Mouse (Mus musculus): ENCODE data around the gene Bcor. TPM values are rescaled to one million over a fixed set of nuclear protein-coding genes. Genes with fewer than 3 reads are reported as not detected.

The Bcor gene
- polyA plus RNA-seq, 1 experiment from 2014 or later = 4.0 TPM

DNA sequence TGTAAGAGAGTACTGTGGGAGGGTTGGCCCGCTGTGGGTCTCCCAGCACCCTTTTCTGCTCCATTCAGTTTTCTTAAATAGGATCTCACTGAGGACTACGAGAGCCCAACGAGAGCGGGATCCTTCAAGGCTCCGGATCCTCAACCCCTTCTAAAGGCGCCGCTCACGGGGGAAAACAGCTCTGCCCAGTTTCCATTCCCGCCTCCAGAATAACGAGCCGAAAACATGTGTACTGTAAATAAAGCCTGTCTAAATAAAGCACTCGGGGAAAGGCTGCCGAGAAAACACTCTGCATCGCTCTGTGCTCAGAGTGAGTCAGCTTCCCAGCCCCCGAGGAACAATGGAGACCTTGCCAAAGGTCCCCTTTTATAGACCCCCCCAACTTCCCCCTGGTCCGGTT is 155.7 kb downstream of the Bcor start:
- ATAC-seq (no peak), DNase-seq (no peak)
- Histone ChIP-seq H3K4me1 (ENCODE audit: insufficient read depth) (peaks cover 25% of the 10 kb centered on the region), H3K27ac (ENCODE audit: low read depth) (peak overlapping the region; percentile 92), H3K9me3 (ENCODE audit: low read length) (no peaks in the 10 kb centered on the region), H3K9ac (replicated peaks) (no peak overlapping the region), H3K4me3 (ENCODE audit: low read depth, low read length) (no peak overlapping the region), H3K4me2 (ENCODE audit: low read depth, low read length) (0 out of 2 replicates have a peak overlapping the region, but pooled peaks have one; percentile 75), H3K36me3 (replicated peaks; ENCODE audit: insufficient read depth, low read length) (no peaks in the 10 kb centered on the region), H3K27me3 (ENCODE audit: insufficient read depth, low read length) (peaks cover 14% of the 10 kb centered on the region; the same call in 1 of the 2 replicates)
- WGBS (ENCODE audit: insufficient replicate concordance) = 33% methylated on average over 16 of the region's 16 CpGs
- TF ChIP-seq CTCF (IDR thresholded peaks at IDR 0.05; ENCODE audit: low read depth) = no peak
- TF ChIP-seq EP300 (IDR thresholded peaks at IDR 0.05; ENCODE audit: low read depth) = no peak

DNA sequence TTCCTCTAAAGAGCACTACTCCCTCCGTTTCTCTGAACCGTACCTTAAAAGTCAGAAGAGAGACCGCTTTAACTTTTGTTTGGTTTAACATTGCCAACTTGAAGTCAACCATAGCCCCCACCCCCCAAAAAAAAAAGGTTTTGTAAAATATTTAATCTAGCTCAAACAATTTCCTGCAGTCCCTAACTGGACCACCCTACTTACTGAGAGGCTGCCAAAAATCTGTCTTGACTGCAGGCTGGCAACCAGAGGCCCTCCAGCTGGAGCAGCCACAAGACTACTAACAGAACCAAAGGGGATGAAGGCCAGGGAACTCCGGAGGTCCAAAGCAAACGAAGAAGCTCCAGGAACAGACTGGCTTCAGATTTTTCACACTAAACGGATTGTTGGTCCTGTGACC is 156.2 kb downstream of the Bcor start:
- Histone ChIP-seq H3K4me3 (ENCODE audit: low read depth, low read length) (no peak overlapping the region), H3K4me2 (ENCODE audit: low read depth, low read length) (peak overlapping the region; percentile 63; the same call in 1 of the 2 replicates), H3K36me3 (replicated peaks; ENCODE audit: insufficient read depth, low read length) (no peaks in the 10 kb centered on the region), H3K27ac (ENCODE audit: low read depth) (peak overlapping the region; percentile 92), H3K27me3 (ENCODE audit: insufficient read depth, low read length) (peaks cover 14% of the 10 kb centered on the region; the same call in 1 of the 2 replicates), H3K4me1 (ENCODE audit: insufficient read depth) (peaks cover 25% of the 10 kb centered on the region), H3K9me3 (ENCODE audit: low read length) (no peaks in the 10 kb centered on the region), H3K9ac (replicated peaks) (no peak overlapping the region)
- DNase-seq (no peak), ATAC-seq (no peak)
- 39% methylated on average over 6 of the region's 6 CpGs for WGBS (ENCODE audit: insufficient replicate concordance)
- TF ChIP-seq CTCF (IDR thresholded peaks at IDR 0.05; ENCODE audit: low read depth) = no peak
- no peak for TF ChIP-seq EP300 (IDR thresholded peaks at IDR 0.05; ENCODE audit: low read depth)

DNA sequence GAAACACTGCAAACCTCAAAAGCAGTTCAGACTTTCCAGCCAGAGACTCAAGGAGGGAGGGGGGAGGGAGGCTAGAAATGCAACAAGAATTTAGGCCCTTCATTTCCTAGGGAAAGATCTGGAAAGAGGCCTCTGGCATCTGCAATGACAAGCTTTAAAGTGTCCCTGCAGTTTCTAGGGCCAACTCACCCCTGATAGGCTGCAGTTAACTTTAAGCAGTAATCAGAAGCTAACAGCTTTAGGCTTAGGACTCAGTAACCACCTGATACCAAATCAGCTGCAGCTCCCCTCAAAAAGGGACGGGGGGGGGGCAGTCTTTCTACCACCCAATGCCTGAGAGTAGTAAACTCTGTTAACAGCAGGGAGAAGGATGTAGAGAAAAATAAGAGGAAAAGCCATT is 156.6 kb downstream of the Bcor start:
- no peaks in the 10 kb centered on the region for H3K36me3 ChIP-seq (replicated peaks; ENCODE audit: insufficient read depth, low read length)
- 0 out of 2 replicates have a peak overlapping the region, but pooled peaks have one; percentile 4 for H3K4me3 ChIP-seq (ENCODE audit: low read depth, low read length)
- peaks cover 14% of the 10 kb centered on the region; the same call in 1 of the 2 replicates for H3K27me3 ChIP-seq (ENCODE audit: insufficient read depth, low read length)
- TF ChIP-seq CTCF (IDR thresholded peaks at IDR 0.05; ENCODE audit: low read depth) (no peak), EP300 (IDR thresholded peaks at IDR 0.05; ENCODE audit: low read depth) (peak; percentile 91)
- peak overlapping the region; percentile 41; the same call in 1 of the 2 replicates for H3K9ac ChIP-seq (replicated peaks)
- H3K9me3 ChIP-seq (ENCODE audit: low read length) = no peaks in the 10 kb centered on the region
- H3K4me1 ChIP-seq (ENCODE audit: insufficient read depth) = peaks cover 25% of the 10 kb centered on the region
- no peak for DNase-seq
- 0% methylated on average over 1 of the region's 1 CpGs for WGBS (ENCODE audit: insufficient replicate concordance)
- ATAC-seq = peak; percentile 34
- peak overlapping the region; percentile 63 for H3K4me2 ChIP-seq (ENCODE audit: low read depth, low read length)
- H3K27ac ChIP-seq (ENCODE audit: low read depth) = peak overlapping the region; percentile 92

DNA sequence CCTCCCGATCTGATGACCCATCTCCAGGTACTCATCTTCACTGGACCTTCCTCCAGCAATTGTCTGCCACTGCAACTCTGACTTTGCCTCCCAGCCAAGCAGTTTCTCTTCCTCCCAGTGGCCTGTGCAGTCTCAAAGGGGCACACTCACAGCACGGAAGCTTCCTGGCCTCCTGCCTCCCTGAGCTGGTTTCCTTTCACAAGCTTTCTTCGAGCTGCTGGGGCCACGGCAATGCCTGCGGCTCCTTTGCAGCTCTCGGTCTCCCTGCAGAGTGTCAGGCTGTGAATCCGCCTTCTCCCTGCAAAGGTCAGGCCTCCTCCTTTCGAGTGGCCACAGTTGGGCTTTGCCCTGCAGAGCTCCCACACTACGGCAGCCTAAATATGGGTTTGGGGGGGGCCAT is 157.0 kb downstream of the Bcor start:
- peaks cover 17% of the 10 kb centered on the region; the same call in 1 of the 2 replicates for H3K27me3 ChIP-seq (ENCODE audit: insufficient read depth, low read length)
- no peaks in the 10 kb centered on the region for H3K36me3 ChIP-seq (replicated peaks; ENCODE audit: insufficient read depth, low read length)
- DNase-seq (no peak), ATAC-seq (no peak)
- H3K4me2 ChIP-seq (ENCODE audit: low read depth, low read length) = peak overlapping the region; percentile 63
- 12% methylated on average over 9 of the region's 9 CpGs for WGBS (ENCODE audit: insufficient replicate concordance)
- peaks cover 25% of the 10 kb centered on the region for H3K4me1 ChIP-seq (ENCODE audit: insufficient read depth)
- TF ChIP-seq CTCF (IDR thresholded peaks at IDR 0.05; ENCODE audit: low read depth) = no peak
- no peak for TF ChIP-seq EP300 (IDR thresholded peaks at IDR 0.05; ENCODE audit: low read depth)
- peak overlapping the region; percentile 92 for H3K27ac ChIP-seq (ENCODE audit: low read depth)
- no peaks in the 10 kb centered on the region for H3K9me3 ChIP-seq (ENCODE audit: low read length)
- H3K4me3 ChIP-seq (ENCODE audit: low read depth, low read length) = peak overlapping the region; percentile 4; the same call in 1 of the 2 replicates
- peak overlapping the region; percentile 41; the same call in 1 of the 2 replicates for H3K9ac ChIP-seq (replicated peaks)

DNA sequence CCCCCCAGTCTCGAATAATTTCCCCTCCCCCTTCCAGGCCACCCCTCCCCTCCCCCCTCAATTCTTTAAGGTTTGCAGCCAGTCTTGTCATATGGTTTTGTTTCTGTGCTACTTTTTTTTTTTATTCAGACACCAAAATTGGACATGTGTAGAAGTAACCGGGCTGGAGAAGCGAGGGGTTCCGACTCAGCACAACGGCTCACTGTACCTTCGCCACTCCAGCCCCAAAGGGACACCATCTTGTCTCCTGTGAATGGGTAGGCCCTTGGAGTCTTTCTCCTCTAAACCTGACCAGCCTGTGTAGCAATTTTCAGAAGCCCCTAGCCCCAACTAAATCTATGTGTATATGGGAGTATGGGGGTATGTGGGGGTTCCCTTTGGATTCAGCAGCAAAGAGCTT is 157.6 kb downstream of the Bcor start:
- WGBS (ENCODE audit: insufficient replicate concordance) = 32% methylated on average over 6 of the region's 6 CpGs
- ATAC-seq (no peak), DNase-seq (no peak)
- peaks cover 17% of the 10 kb centered on the region; the same call in 1 of the 2 replicates for H3K27me3 ChIP-seq (ENCODE audit: insufficient read depth, low read length)
- H3K9ac ChIP-seq (replicated peaks) = peak overlapping the region; percentile 41; the same call in 1 of the 2 replicates
- H3K36me3 ChIP-seq (replicated peaks; ENCODE audit: insufficient read depth, low read length) = no peaks in the 10 kb centered on the region
- peak overlapping the region; percentile 92 for H3K27ac ChIP-seq (ENCODE audit: low read depth)
- H3K9me3 ChIP-seq (ENCODE audit: low read length) = no peaks in the 10 kb centered on the region
- H3K4me3 ChIP-seq (ENCODE audit: low read depth, low read length) = no peak overlapping the region
- peak overlapping the region; percentile 63 for H3K4me2 ChIP-seq (ENCODE audit: low read depth, low read length)
- TF ChIP-seq EP300 (IDR thresholded peaks at IDR 0.05; ENCODE audit: low read depth) (no peak), CTCF (IDR thresholded peaks at IDR 0.05; ENCODE audit: low read depth) (no peak)
- H3K4me1 ChIP-seq (ENCODE audit: insufficient read depth) = peaks cover 25% of the 10 kb centered on the region

DNA sequence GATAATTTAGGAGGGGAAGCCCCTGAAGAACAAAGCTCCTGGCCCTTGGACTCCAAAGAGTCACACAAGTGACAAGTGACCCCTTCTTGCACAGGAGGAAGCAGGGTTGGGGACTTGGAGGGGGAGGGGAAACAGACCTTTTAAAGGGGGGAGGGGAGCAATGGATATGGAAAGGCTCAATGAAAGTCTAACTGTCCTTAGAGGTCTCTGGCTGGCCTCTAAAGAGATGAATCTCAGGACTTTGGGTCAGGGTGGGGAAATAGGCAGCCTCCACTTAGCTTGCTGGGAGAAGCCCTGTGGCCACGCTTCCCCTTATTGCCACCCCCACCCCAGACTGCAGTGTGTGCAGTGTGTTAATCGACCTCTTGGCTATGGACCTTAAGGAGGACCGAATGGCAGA is 158.2 kb downstream of the Bcor start:
- Histone ChIP-seq H3K9me3 (ENCODE audit: low read length) (no peaks in the 10 kb centered on the region), H3K4me2 (ENCODE audit: low read depth, low read length) (peak overlapping the region; percentile 63), H3K27ac (ENCODE audit: low read depth) (0 out of 2 replicates have a peak overlapping the region, but pooled peaks have one; percentile 3), H3K4me1 (ENCODE audit: insufficient read depth) (peaks cover 25% of the 10 kb centered on the region), H3K9ac (replicated peaks) (no peak overlapping the region; the same call in 1 of the 2 replicates), H3K4me3 (ENCODE audit: low read depth, low read length) (0 out of 2 replicates have a peak overlapping the region, but pooled peaks have one; percentile 8), H3K36me3 (replicated peaks; ENCODE audit: insufficient read depth, low read length) (no peaks in the 10 kb centered on the region), H3K27me3 (ENCODE audit: insufficient read depth, low read length) (peaks cover 17% of the 10 kb centered on the region; the same call in 1 of the 2 replicates)
- WGBS (ENCODE audit: insufficient replicate concordance) = 6% methylated on average over 3 of the region's 3 CpGs
- DNase-seq (no peak), ATAC-seq (no peak)
- TF ChIP-seq EP300 (IDR thresholded peaks at IDR 0.05; ENCODE audit: low read depth) (no peak), CTCF (IDR thresholded peaks at IDR 0.05; ENCODE audit: low read depth) (no peak)

Measured in liver, postnatal 0 days (tissue).